ENCODE assay signal across 8 mouse cellular contexts in genomic region chr2:147014101-147014886, GRCm38 (mm10). TPM values are rescaled to one million over a fixed set of nuclear protein-coding genes. Genes with fewer than 3 reads are reported as not detected.
A peak's percentile ranks its signal among the peaks of the same experiment; 100 is the strongest.
DNase-seq lines count a peak whose midpoint lies in the region; ATAC-seq lines count a peak whose summit lies in the region.

No protein-coding gene starts in this region.

- no peak for ATAC-seq in megakaryocyte, adult 5-6 weeks (ENCODE audit: poor library complexity, severe bottlenecking)
- ATAC-seq in embryonic facial prominence, embryonic 14.5 days (ENCODE audit: low read depth), result no peak
- ATAC-seq in kidney, embryonic 14.5 days (ENCODE audit: low FRiP score, low TSS enrichment), result no peak
- ATAC-seq in activated CD4-positive, CD25-positive, alpha-beta regulatory T cell, adult 4 months, result no peak

- H3K27me3 ChIP-seq in megakaryocyte, embryonic 14.5 days (replicated peaks), result no peaks in the 10 kb centered on the region
- no peaks in the 10 kb centered on the region for H3K27me3 ChIP-seq in embryonic facial prominence, embryonic 14.5 days (replicated peaks; ENCODE audit: control insufficient read depth, insufficient read depth, low read length)
- H3K27me3 ChIP-seq in kidney, embryonic 14.5 days (ENCODE audit: control insufficient read depth, insufficient read depth, low read length), result no peaks in the 10 kb centered on the region
- H3K27me3 ChIP-seq in midbrain, embryonic 10.5 days (ENCODE audit: low read depth, poor library complexity, severe bottlenecking), result no peaks in the 10 kb centered on the region

- peaks cover 10% of the 10 kb centered on the region for H3K36me3 ChIP-seq in megakaryocyte, embryonic 14.5 days (replicated peaks; ENCODE audit: low read length)
- H3K36me3 ChIP-seq in embryonic facial prominence, embryonic 14.5 days (ENCODE audit: control insufficient read depth, insufficient read depth, low read length), result no peaks in the 10 kb centered on the region
- H3K36me3 ChIP-seq in kidney, embryonic 14.5 days (ENCODE audit: control insufficient read depth, insufficient read depth, low read length), result no peaks in the 10 kb centered on the region
- peaks cover 21% of the 10 kb centered on the region for H3K36me3 ChIP-seq in midbrain, embryonic 10.5 days

- WGBS in embryonic facial prominence, embryonic 14.5 days, result 19% methylated on average over 15 of the region's 15 CpGs
- 24% methylated on average over 15 of the region's 15 CpGs for WGBS in kidney, embryonic 14.5 days
- WGBS in midbrain, embryonic 10.5 days, result 36% methylated on average over 15 of the region's 15 CpGs

- peak overlapping the region; percentile 99 for H3K27ac ChIP-seq in embryonic facial prominence, embryonic 14.5 days (replicated peaks; ENCODE audit: low read depth, low read length)
- H3K27ac ChIP-seq in kidney, embryonic 14.5 days (ENCODE audit: low read depth, low read length), result peak overlapping the region; percentile 97
- peak overlapping the region; percentile 93 for H3K27ac ChIP-seq in midbrain, embryonic 10.5 days (replicated peaks)

- H3K4me1 ChIP-seq in megakaryocyte, embryonic 14.5 days, result peaks cover 40% of the 10 kb centered on the region
- peaks cover 17% of the 10 kb centered on the region for H3K4me1 ChIP-seq in embryonic facial prominence, embryonic 14.5 days (ENCODE audit: control insufficient read depth, insufficient read depth, low read length)
- peaks cover 10% of the 10 kb centered on the region for H3K4me1 ChIP-seq in kidney, embryonic 14.5 days (ENCODE audit: control insufficient read depth, insufficient read depth, low read length)
- H3K4me1 ChIP-seq in midbrain, embryonic 10.5 days, result peaks cover 26% of the 10 kb centered on the region

- peak overlapping the region; percentile 84 for H3K4me2 ChIP-seq in embryonic facial prominence, embryonic 14.5 days (ENCODE audit: low read depth, low read length)
- peak overlapping the region; percentile 63 for H3K4me2 ChIP-seq in kidney, embryonic 14.5 days (replicated peaks; ENCODE audit: low read depth, low read length)

- no peaks in the 10 kb centered on the region for H3K9me3 ChIP-seq in megakaryocyte, embryonic 14.5 days
- H3K9me3 ChIP-seq in embryonic facial prominence, embryonic 14.5 days (ENCODE audit: control insufficient read depth, low read length), result no peaks in the 10 kb centered on the region
- H3K9me3 ChIP-seq in kidney, embryonic 14.5 days (ENCODE audit: control insufficient read depth, low read length), result no peaks in the 10 kb centered on the region
- H3K9me3 ChIP-seq in midbrain, embryonic 10.5 days (replicated peaks), result no peaks in the 10 kb centered on the region

- H3K9ac ChIP-seq in embryonic facial prominence, embryonic 14.5 days (ENCODE audit: low read depth, low read length), result peak overlapping the region; percentile 90
- peak overlapping the region; percentile 78 for H3K9ac ChIP-seq in kidney, embryonic 14.5 days (ENCODE audit: low read depth, low read length)

- H3K4me3 ChIP-seq in megakaryocyte, embryonic 14.5 days (replicated peaks), result peak overlapping the region; percentile 98
- H3K4me3 ChIP-seq in embryonic facial prominence, embryonic 14.5 days (ENCODE audit: low read depth, low read length), result peak overlapping the region; percentile 80
- peak overlapping the region; percentile 86 for H3K4me3 ChIP-seq in kidney, embryonic 14.5 days (ENCODE audit: low read length)
- peak overlapping the region; percentile 70 for H3K4me3 ChIP-seq in midbrain, embryonic 10.5 days

- DNase-seq in embryonic facial prominence, embryonic 14.5 days (ENCODE audit: low spot score), result peak; percentile 36
- DNase-seq in midbrain, embryonic 10.5 days (ENCODE audit: low spot score), result no peak
- no peak for DNase-seq in right cerebral cortex, adult 18-20 months
- DNase-seq in T-cell, adult 2 months (ENCODE audit: low spot score), result no peak

RNA-seq across cellular contexts. Expression of gene Xrn2, which starts 1.5 kb away (rescaled TPM):
- 2.4 and 2.8 TPM in 2 replicates for polyA plus RNA-seq in megakaryocyte, embryonic 14.5 days (2012; ENCODE audit: insufficient read depth, low replicate concordance)
- 92.3 and 94.3 TPM in 2 replicates for total RNA-seq in megakaryocyte, adult 5-6 weeks (2015)
- 156 and 158 TPM in 2 replicates for total RNA-seq in megakaryocyte, adult 5-6 weeks (2017)
- polyA plus RNA-seq in embryonic facial prominence, embryonic 14.5 days (2014; fragmentation: Nextera tagmentation; extraction: Ambion mirVana), result 70.5 and 78.9 TPM in 2 replicates
- 83.9 and 105 TPM in 2 replicates for polyA plus RNA-seq in kidney, embryonic 14.5 days (2014; fragmentation: Nextera tagmentation; extraction: Ambion mirVana)
- 88.0 and 92.5 TPM in 2 replicates for polyA plus RNA-seq in midbrain, embryonic 10.5 days (2016; fragmentation: Nextera tagmentation; extraction: Ambion mirVana)
- 100 to 1,000 TPM; 173 to 239 TPM for polyA plus RNA-seq in activated CD4-positive, CD25-positive, alpha-beta regulatory T cell, adult 4 months (2017; shearing (Covaris generic))

Comparison
In these comparisons a context has a peak if more than half of its experiments do, and no peak if none do; other contexts are left out.
1. RNA of gene Xrn2, which starts 1.5 kb away (polyA plus RNA-seq): 173 to 239 TPM in activated CD4-positive, CD25-positive, alpha-beta regulatory T cell, adult 4 months, 83.9 to 105 TPM in kidney, embryonic 14.5 days, 88.0 to 92.5 TPM in midbrain, embryonic 10.5 days and 70.5 to 78.9 TPM in embryonic facial prominence, embryonic 14.5 days; 2.4 to 2.8 TPM in megakaryocyte, embryonic 14.5 days; every median in the first group is over 10 times any median in the second.
2. Peak in every context shown above with its lines, with median percentiles within 50 percentile points of each other: H3K4me3 ChIP-seq and H3K27ac ChIP-seq.